Mouse (Mus musculus) hindbrain, embryonic 10.5 days (tissue): ENCODE results near the gene Tlk2. TPM values are rescaled to one million over a fixed set of nuclear protein-coding genes. Genes with fewer than 3 reads are reported as not detected.

ENCODE experiments used
- polyA plus RNA-seq: library from polyadenylated mRNA; unstranded; fragments of >200 nt; fragmentation: Nextera tagmentation; extraction: Ambion mirVana; gene quantifications from 2 replicates; pipeline ENCODE4 v1.2.1, GENCODE M21; 2016

Tlk2 gene
- polyA plus RNA-seq, 1 experiment from 2014 or later: 18.7 TPM

Other genes with a start within 250 kb of the Tlk2 start
- gene Efcab3, start 115.2 kb upstream of the Tlk2 start, polyA plus RNA-seq: not detected in 2 replicates
- 43.2 and 50.5 TPM in 2 replicates for gene Mettl2, start 52.4 kb upstream of the Tlk2 start, polyA plus RNA-seq
- gene Gm10842, start 31.9 kb upstream of the Tlk2 start, polyA plus RNA-seq: not detected in 2 replicates
- 19.7 and 19.8 TPM in 2 replicates for gene Mrc2, start 113.8 kb downstream of the Tlk2 start, polyA plus RNA-seq